Mouse (Mus musculus): Measurements from ENCODE around the gene Srek1ip1. TPM values are rescaled to one million over a fixed set of nuclear protein-coding genes. Genes with fewer than 3 reads are reported as not detected.

Gene Srek1ip1
- polyA plus RNA-seq, 1 experiment from 2014 or later, result 15.0 TPM

DNA sequence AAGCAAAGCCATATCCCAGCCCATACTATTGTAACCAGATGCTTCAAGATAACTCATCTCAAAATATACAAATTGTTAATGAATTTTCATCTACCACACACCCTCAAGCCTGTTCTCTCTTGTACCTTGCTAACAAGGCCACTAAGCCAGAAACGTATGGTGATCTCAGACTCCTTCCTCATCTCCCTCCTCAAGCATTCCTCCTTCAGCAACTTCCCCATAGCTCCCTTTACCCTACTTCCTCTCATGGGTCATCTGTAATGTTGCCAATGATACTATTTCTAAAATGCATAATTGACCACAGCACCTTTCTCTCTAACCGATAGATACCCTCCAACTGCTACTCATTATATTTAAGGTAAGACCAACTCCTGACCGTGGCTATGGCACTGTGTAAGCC, 2.1 kb downstream of the Srek1ip1 start:
- 98% methylated on average over 3 of the region's 3 CpGs for WGBS
- H3K27me3 ChIP-seq (replicated peaks; ENCODE audit: control insufficient read depth, insufficient read depth, low read length), result no peaks in the 10 kb centered on the region
- H3K36me3 ChIP-seq (ENCODE audit: control insufficient read depth, insufficient read depth, low read length), result peaks cover 5% of the 10 kb centered on the region; the same call in 1 of the 2 replicates
- no peak overlapping the region for H3K9ac ChIP-seq (ENCODE audit: low read depth, low read length)
- H3K4me3 ChIP-seq (ENCODE audit: low read length), result no peak overlapping the region
- no peak overlapping the region for H3K27ac ChIP-seq (ENCODE audit: low read depth, low read length)
- H3K4me1 ChIP-seq (ENCODE audit: control insufficient read depth, insufficient read depth, low read depth, low read length), result no peaks in the 10 kb centered on the region
- no peak overlapping the region for H3K4me2 ChIP-seq (ENCODE audit: low read length)
- H3K9me3 ChIP-seq (ENCODE audit: control insufficient read depth, low read length), result no peaks in the 10 kb centered on the region
- ATAC-seq, result no peak

DNA sequence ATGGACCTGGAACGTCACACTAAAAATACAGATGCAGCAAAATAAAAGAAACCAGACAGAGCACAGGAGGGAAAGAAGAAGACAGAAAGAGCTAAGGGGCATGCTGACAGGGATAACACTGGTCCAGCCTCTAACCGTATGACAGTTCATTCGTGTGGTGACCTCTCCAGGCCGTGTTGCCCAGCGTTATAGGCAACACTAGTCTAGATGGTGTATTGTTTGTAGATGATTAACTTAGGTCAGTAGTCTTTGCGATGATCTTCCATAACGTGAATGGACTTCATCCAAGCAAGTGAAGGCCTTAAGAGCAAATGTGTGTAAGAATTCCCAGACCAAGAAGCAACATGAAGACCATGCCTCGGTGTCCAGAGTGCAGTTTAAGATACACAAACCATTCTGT, 6.8 kb downstream of the Srek1ip1 start:
- H3K9me3 ChIP-seq (ENCODE audit: control insufficient read depth, low read length), result no peaks in the 10 kb centered on the region
- no peak overlapping the region for H3K4me3 ChIP-seq (ENCODE audit: low read length)
- H3K27me3 ChIP-seq (replicated peaks; ENCODE audit: control insufficient read depth, insufficient read depth, low read length), result no peaks in the 10 kb centered on the region
- ATAC-seq, result no peak
- WGBS, result 96% methylated on average over 8 of the region's 8 CpGs
- peaks cover 6% of the 10 kb centered on the region for H3K36me3 ChIP-seq (ENCODE audit: control insufficient read depth, insufficient read depth, low read length)
- no peak overlapping the region for H3K4me2 ChIP-seq (ENCODE audit: low read length)
- H3K4me1 ChIP-seq (ENCODE audit: control insufficient read depth, insufficient read depth, low read depth, low read length), result no peaks in the 10 kb centered on the region
- H3K9ac ChIP-seq (ENCODE audit: low read depth, low read length), result no peak overlapping the region
- H3K27ac ChIP-seq (ENCODE audit: low read depth, low read length), result no peak overlapping the region

DNA sequence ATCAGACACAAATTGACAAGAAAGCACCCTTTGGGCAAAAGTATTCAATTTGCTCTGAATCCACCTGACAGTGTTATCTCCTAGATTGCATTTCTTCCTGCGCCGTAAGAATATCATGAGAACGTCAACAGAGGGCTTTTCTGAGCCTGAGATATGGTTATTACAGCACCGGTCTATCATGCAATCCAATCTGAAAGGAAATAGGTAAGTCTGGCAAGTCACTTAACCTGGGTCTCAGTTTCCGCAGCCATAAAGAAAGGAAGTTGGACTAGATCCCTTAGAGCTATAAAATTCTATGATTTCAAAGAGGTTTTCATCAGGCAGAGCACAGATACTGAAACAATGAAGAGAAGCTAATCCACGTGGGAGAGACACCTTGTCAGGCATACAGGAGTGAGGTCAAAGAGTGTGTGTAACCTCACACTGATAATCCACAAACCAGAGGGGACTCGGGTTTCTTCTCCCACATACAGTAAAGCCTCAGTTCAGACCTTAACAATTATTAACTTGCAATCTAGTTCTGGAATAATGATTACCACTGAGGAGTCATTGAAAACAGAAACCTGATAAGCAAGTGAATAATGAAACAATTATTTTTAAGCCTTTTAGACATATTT, 7.4 kb downstream of the Srek1ip1 start:
- Histone ChIP-seq H3K4me2 (ENCODE audit: low read length) (no peak overlapping the region), H3K4me1 (ENCODE audit: control insufficient read depth, insufficient read depth, low read depth, low read length) (no peaks in the 10 kb centered on the region), H3K4me3 (ENCODE audit: low read length) (no peak overlapping the region), H3K9ac (ENCODE audit: low read depth, low read length) (no peak overlapping the region), H3K9me3 (ENCODE audit: control insufficient read depth, low read length) (no peaks in the 10 kb centered on the region), H3K27me3 (replicated peaks; ENCODE audit: control insufficient read depth, insufficient read depth, low read length) (no peaks in the 10 kb centered on the region), H3K36me3 (ENCODE audit: control insufficient read depth, insufficient read depth, low read length) (peaks cover 6% of the 10 kb centered on the region), H3K27ac (ENCODE audit: low read depth, low read length) (no peak overlapping the region)
- no peak for ATAC-seq
- 88% methylated on average over 7 of the region's 7 CpGs for whole genome bisulfite sequencing

- no peak overlapping the region for H3K4me3 ChIP-seq (ENCODE audit: low read length)
- 58% methylated on average over 3 of the region's 3 CpGs for WGBS
- H3K9ac ChIP-seq (ENCODE audit: low read depth, low read length), result no peak overlapping the region
- no peak overlapping the region for H3K4me2 ChIP-seq (ENCODE audit: low read length)
- H3K36me3 ChIP-seq (ENCODE audit: control insufficient read depth, insufficient read depth, low read length), result peaks cover 4% of the 10 kb centered on the region
- H3K27me3 ChIP-seq (replicated peaks; ENCODE audit: control insufficient read depth, insufficient read depth, low read length), result no peaks in the 10 kb centered on the region
- H3K4me1 ChIP-seq (ENCODE audit: control insufficient read depth, insufficient read depth, low read depth, low read length), result no peaks in the 10 kb centered on the region
- no peaks in the 10 kb centered on the region for H3K9me3 ChIP-seq (ENCODE audit: control insufficient read depth, low read length)
- ATAC-seq, result no peak
- H3K27ac ChIP-seq (ENCODE audit: low read depth, low read length), result no peak overlapping the region
Measured at GRCm38 (mm10) chr13:104805681-104806080, 13.4 kb downstream of the Srek1ip1 start.

- 9% methylated on average over 8 of the region's 8 CpGs for WGBS
Measured at GRCm38 (mm10) chr13:104816270-104816634, 24.0 kb downstream of the Srek1ip1 start.

DNA sequence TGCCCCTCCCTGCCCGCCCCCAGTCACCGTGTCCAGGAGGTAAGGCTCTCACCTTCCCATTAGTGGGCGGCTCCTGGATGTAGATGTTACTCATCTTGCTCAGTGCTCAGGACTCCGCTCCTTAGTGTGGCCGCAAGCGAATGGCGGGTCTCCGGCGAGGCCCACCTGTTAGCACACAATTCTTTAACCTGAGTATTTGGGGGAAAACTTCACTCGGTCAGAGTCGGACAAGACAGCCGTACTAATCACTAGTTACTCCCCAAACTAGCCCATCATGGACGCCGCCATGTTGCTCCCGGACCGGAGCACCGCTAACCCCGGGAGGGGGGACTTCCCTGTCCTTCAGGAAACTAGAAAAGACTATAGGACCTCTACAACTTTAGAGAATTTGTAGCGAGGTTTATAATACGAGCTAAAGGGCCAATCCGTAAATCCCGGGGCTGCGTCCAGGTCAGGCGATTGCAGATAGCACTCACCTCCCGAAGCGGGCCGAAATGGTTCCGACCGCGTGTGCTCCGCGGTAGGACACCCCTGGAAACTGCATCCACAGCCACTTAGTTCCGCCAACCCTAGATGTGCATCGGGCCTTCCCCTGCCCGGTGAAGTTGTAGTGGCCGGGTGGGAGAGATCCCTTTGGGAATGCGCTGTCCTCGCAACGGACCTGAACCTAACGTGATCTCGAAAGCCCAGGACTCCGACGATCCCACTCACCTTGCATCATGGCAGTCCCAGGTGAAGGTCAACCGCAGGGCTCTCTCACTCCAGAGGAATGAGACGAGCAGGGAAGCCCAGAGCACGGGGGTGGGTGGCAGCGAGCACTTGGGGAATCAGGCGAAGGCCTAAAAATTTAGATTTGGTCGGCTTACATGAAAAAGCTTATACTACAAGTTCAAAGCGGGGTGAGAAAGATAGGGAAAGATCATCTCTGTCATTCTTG, 24.6 kb downstream of the Srek1ip1 start, which contains the start of gene Cwc27:
Cwc27 (minus strand) TSS at position 508 of the 937 bp plus-strand sequence.
- Histone ChIP-seq H3K9ac (ENCODE audit: low read depth, low read length) (peak within 1 kb of the TSS; percentile 89), H3K4me1 (ENCODE audit: control insufficient read depth, insufficient read depth, low read depth, low read length) (peaks cover 16% of the 10 kb centered on the region), H3K9me3 (ENCODE audit: control insufficient read depth, low read length) (no peaks in the 10 kb centered on the region), H3K27ac (ENCODE audit: low read depth, low read length) (peak within 1 kb of the TSS; percentile 84), H3K4me3 (ENCODE audit: low read length) (peak within 1 kb of the TSS; percentile 74), H3K36me3 (ENCODE audit: control insufficient read depth, insufficient read depth, low read length) (no peaks in the 10 kb centered on the region), H3K4me2 (ENCODE audit: low read length) (peak within 1 kb of the TSS; percentile 54), H3K27me3 (replicated peaks; ENCODE audit: control insufficient read depth, insufficient read depth, low read length) (no peaks in the 10 kb centered on the region)
- WGBS, result under 1% methylated on average over 50 of the region's 50 CpGs
- peak; percentile 98 for ATAC-seq

More at GRCm38 (mm10) chr13:104816270-104816634, 24.0 kb downstream of the Srek1ip1 start:
- peak overlapping the region; percentile 54 for H3K4me2 ChIP-seq (ENCODE audit: low read length)
- H3K9ac ChIP-seq (ENCODE audit: low read depth, low read length), result peak overlapping the region; percentile 89
- no peaks in the 10 kb centered on the region for H3K9me3 ChIP-seq (ENCODE audit: control insufficient read depth, low read length)
- ATAC-seq, result no peak; the same call in 1 of the 2 replicates
- H3K27me3 ChIP-seq (replicated peaks; ENCODE audit: control insufficient read depth, insufficient read depth, low read length), result no peaks in the 10 kb centered on the region
- H3K4me1 ChIP-seq (ENCODE audit: control insufficient read depth, insufficient read depth, low read depth, low read length), result peaks cover 16% of the 10 kb centered on the region
- no peaks in the 10 kb centered on the region for H3K36me3 ChIP-seq (ENCODE audit: control insufficient read depth, insufficient read depth, low read length)
- H3K27ac ChIP-seq (ENCODE audit: low read depth, low read length), result peak overlapping the region; percentile 84
- H3K4me3 ChIP-seq (ENCODE audit: low read length), result peak overlapping the region; percentile 74

DNA sequence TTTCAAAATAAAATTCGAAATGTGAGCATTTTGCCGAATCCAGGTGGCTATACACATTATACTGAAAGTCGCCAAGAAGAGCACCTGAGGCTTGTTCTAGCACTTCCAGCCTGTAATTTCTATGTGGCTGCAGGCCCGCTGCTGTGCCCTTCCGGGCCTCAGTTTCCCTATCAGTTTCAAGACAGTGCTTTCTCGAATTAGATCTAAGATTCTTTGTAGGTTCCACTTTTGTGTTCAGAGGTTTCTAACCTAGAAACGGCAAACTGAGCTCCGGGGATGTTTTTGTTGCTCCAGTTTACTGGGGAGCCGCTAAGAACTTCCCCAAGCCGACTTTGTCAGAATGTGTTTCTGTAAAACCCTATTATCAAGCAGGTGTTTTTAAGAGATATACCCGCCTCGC, 25.4 kb downstream of the Srek1ip1 start:
- H3K9ac ChIP-seq (ENCODE audit: low read depth, low read length), result peak overlapping the region; percentile 89
- no peak for ATAC-seq
- WGBS, result 56% methylated on average over 12 of the region's 12 CpGs
- no peaks in the 10 kb centered on the region for H3K36me3 ChIP-seq (ENCODE audit: control insufficient read depth, insufficient read depth, low read length)
- peaks cover 16% of the 10 kb centered on the region for H3K4me1 ChIP-seq (ENCODE audit: control insufficient read depth, insufficient read depth, low read depth, low read length)
- no peaks in the 10 kb centered on the region for H3K9me3 ChIP-seq (ENCODE audit: control insufficient read depth, low read length)
- peak overlapping the region; percentile 54 for H3K4me2 ChIP-seq (ENCODE audit: low read length)
- peak overlapping the region; percentile 74 for H3K4me3 ChIP-seq (ENCODE audit: low read length)
- no peak overlapping the region for H3K27ac ChIP-seq (ENCODE audit: low read depth, low read length)
- no peaks in the 10 kb centered on the region for H3K27me3 ChIP-seq (replicated peaks; ENCODE audit: control insufficient read depth, insufficient read depth, low read length)

DNA sequence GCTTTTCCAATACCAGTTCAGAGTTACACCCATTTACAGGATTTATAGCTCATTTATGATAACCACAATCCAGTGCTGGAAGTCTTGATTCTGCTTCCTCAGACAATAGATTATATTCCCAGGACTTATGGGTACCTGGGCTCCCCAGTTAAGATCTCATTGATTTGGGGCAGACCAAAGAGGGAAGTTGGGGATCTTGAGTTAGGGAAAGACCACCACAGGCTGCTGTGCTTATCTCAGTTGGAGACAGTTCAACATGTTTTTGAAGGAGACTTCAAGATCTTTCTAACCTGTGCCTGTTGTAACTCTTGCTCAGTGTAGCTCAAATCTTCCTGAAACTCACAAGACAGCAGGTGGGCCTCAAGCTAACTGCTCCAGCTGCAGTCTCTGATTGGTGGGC, 28.9 kb downstream of the Srek1ip1 start:
- H3K4me2 ChIP-seq (ENCODE audit: low read length), result no peak overlapping the region
- H3K27me3 ChIP-seq (replicated peaks; ENCODE audit: control insufficient read depth, insufficient read depth, low read length), result no peaks in the 10 kb centered on the region
- peaks cover 9% of the 10 kb centered on the region for H3K4me1 ChIP-seq (ENCODE audit: control insufficient read depth, insufficient read depth, low read depth, low read length)
- no peak overlapping the region for H3K27ac ChIP-seq (ENCODE audit: low read depth, low read length)
- no peak overlapping the region for H3K4me3 ChIP-seq (ENCODE audit: low read length)
- no peak for ATAC-seq
- no peaks in the 10 kb centered on the region for H3K9me3 ChIP-seq (ENCODE audit: control insufficient read depth, low read length)
- no peaks in the 10 kb centered on the region for H3K36me3 ChIP-seq (ENCODE audit: control insufficient read depth, insufficient read depth, low read length)
- H3K9ac ChIP-seq (ENCODE audit: low read depth, low read length), result no peak overlapping the region

DNA sequence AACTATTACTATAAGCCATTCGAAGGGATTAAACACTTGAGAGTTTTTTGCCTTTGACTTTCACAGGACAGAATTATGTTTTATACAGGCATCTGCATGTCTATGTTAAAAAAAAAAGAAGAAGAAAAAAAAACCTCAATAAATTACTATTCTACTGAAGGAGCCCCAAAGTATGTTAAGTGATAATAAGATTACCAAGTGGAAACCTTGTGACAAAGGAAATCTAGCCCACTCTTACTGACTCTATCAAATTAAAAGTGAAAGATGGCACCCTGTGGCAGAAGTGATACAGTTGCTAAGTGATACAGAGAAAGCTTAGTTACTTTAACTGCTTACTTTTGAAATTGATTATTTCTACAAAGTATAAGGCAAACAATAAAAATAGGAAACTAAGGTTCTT, 29.6 kb downstream of the Srek1ip1 start:
- WGBS, result 95% methylated on average over 1 of the region's 1 CpGs
- ATAC-seq, result no peak
- H3K4me2 ChIP-seq (ENCODE audit: low read length), result no peak overlapping the region; the same call in 1 of the 2 replicates

More for the DNA sequence above, 29.6 kb downstream of the Srek1ip1 start:
- peaks cover under 1% of the 10 kb centered on the region; the same call in 1 of the 2 replicates for H3K36me3 ChIP-seq (ENCODE audit: control insufficient read depth, insufficient read depth, low read length)
- no peak overlapping the region for H3K27ac ChIP-seq (ENCODE audit: low read depth, low read length)
- no peaks in the 10 kb centered on the region for H3K9me3 ChIP-seq (ENCODE audit: control insufficient read depth, low read length)
- no peak overlapping the region for H3K9ac ChIP-seq (ENCODE audit: low read depth, low read length)
- no peaks in the 10 kb centered on the region for H3K27me3 ChIP-seq (replicated peaks; ENCODE audit: control insufficient read depth, insufficient read depth, low read length)
- H3K4me1 ChIP-seq (ENCODE audit: control insufficient read depth, insufficient read depth, low read depth, low read length), result peaks cover 9% of the 10 kb centered on the region; the same call in 1 of the 2 replicates
- no peak overlapping the region for H3K4me3 ChIP-seq (ENCODE audit: low read length)

Data from hindbrain, embryonic 16.5 days (tissue).